Mouse (Mus musculus) spleen, postnatal 10 days (tissue): Measurements from ENCODE around the gene Taar4.
A peak's percentile ranks its signal among the peaks of the same experiment; 100 is the strongest.

Experiments used
- DNase-seq, 2 experiments: peaks; one replicate each; pipeline ENCODE4 v3.0.0; 2021 to 2022; ENCODE audit warnings: low spot score in 2 of 2

Taar4 gene

GRCm38 (mm10) chr10:23960444-23960915 is at the start of gene Taar4:
Taar4 (plus strand) TSS chr10:23960494.
- no peak for DNase-seq

- no peak for DNase-seq
Observed at GRCm38 (mm10) chr10:23920056-23920455, 40.2 kb upstream of the Taar4 start, which contains the start of gene Taar1. Taar1 (plus strand) TSS chr10:23920356.

- no peak for DNase-seq
Observed at GRCm38 (mm10) chr10:23922468-23922867, 37.8 kb upstream of the Taar4 start.

- no peak for DNase-seq
Observed at GRCm38 (mm10) chr10:23923941-23924340, 36.4 kb upstream of the Taar4 start.

- no peak for DNase-seq
Observed at GRCm38 (mm10) chr10:23937613-23938012, 22.7 kb upstream of the Taar4 start.

GRCm38 (mm10) chr10:23938312-23938711 is 22.0 kb upstream of the Taar4 start, which contains the start of gene Taar2:
Taar2 (plus strand) TSS chr10:23938572.
- DNase-seq = no peak

- DNase-seq = peak in 1 of 2 experiments; percentile 49
Observed at GRCm38 (mm10) chr10:23942465-23942864, 17.8 kb upstream of the Taar4 start.

GRCm38 (mm10) chr10:23948026-23948425 is 12.3 kb upstream of the Taar4 start:
- DNase-seq = no peak

GRCm38 (mm10) chr10:23949508-23950005 is 10.7 kb upstream of the Taar4 start, which contains the start of gene Taar3:
Taar3 (plus strand) TSS chr10:23949558.
- DNase-seq = no peak

GRCm38 (mm10) chr10:23951714-23952113 is 8.6 kb upstream of the Taar4 start:
- DNase-seq = no peak

GRCm38 (mm10) chr10:23959071-23959470 is 1.2 kb upstream of the Taar4 start:
- DNase-seq = no peak

GRCm38 (mm10) chr10:23963444-23963843 is 3.1 kb downstream of the Taar4 start:
- no peak for DNase-seq

GRCm38 (mm10) chr10:23964921-23965610 is 4.8 kb downstream of the Taar4 start:
- no peak for DNase-seq

- no peak for DNase-seq
Observed at GRCm38 (mm10) chr10:23970656-23971165, 10.4 kb downstream of the Taar4 start, which contains the start of gene Taar5. Taar5 (plus strand) TSS chr10:23970706.

GRCm38 (mm10) chr10:23971256-23971655 is 11.0 kb downstream of the Taar4 start:
- DNase-seq = no peak

GRCm38 (mm10) chr10:23977958-23978357 is 17.7 kb downstream of the Taar4 start:
- DNase-seq = no peak

GRCm38 (mm10) chr10:23978901-23979705 is 18.8 kb downstream of the Taar4 start:
- peak; percentile 20 to 66 for DNase-seq

- no peak for DNase-seq
Observed at GRCm38 (mm10) chr10:23985546-23985945, 25.3 kb downstream of the Taar4 start, which contains the start of gene Taar6. Taar6 (minus strand) TSS chr10:23985646.

GRCm38 (mm10) chr10:23986419-23986818 is 26.1 kb downstream of the Taar4 start:
- DNase-seq = no peak

GRCm38 (mm10) chr10:23993381-23993780 is 33.1 kb downstream of the Taar4 start, which contains the start of gene Taar7a:
Taar7a (minus strand) TSS chr10:23993481.
- DNase-seq = no peak

GRCm38 (mm10) chr10:23999639-24000038 is 39.3 kb downstream of the Taar4 start, which contains the start of gene Taar7b:
Taar7b (plus strand) TSS chr10:23999939.
- no peak for DNase-seq

- no peak for DNase-seq
Observed at GRCm38 (mm10) chr10:24006442-24006841, 46.1 kb downstream of the Taar4 start.
